13 mouse cellular contexts compared by ENCODE assay signal in the genomic region with DNA sequence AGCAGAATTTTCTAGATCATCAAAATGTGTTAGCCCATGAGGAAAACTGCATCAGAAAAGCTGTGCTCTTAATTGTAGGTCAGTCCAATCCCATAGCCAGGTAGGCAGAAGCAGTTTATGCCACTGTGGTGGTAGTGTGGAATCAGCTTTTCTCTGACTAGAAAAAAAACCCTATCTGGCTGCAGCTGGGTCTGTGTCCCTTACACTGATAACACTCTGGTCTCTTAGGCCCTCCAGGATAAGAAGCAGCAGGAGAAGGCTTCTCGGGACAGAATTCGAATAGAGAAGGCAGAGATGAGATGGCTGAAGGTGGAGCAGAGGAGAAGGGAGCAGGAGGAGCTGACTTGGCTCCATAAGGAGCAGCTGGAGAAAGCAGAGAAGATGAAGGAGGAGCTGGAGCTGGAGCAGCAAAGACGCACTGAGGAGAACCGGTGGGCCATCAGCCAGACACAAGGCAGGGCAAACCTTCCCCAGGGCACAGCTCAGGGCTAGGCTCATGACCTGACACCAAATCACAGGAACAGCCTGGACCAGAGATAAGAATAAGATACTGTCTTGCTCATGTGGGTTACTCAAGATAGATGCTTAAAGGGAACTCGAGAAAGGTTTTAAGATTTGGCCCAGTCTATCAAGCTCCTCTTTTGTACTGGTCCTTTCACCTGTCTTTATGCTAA.
"Had no signal": no experiment of that assay in that cellular context is flagged by ENCODE, and none has a peak within 500 bp of the region (broad histone marks: within the 10 kb centered on the region; RNA-seq: fewer than 3 reads in every experiment).

No protein-coding gene starts in this region.

- ATAC-seq: intestine, embryonic 15.5 days; midbrain, embryonic 13.5 days had no signal

- H3K27ac ChIP-seq: intestine, embryonic 15.5 days; left cerebral cortex, adult 2 months; macrophage; midbrain, embryonic 13.5 days; stomach, embryonic 15.5 days had no signal

- H3K9ac ChIP-seq: intestine, embryonic 15.5 days; limb, embryonic 15.5 days; lung, embryonic 14.5 days; midbrain, embryonic 13.5 days; stomach, embryonic 15.5 days had no signal

- H3K9me3 ChIP-seq: intestine, embryonic 15.5 days; limb, embryonic 15.5 days; midbrain, embryonic 13.5 days; stomach, embryonic 15.5 days had no signal

- DNase-seq: kidney, adult 18-20 months; kidney, postnatal 10 days; lung, embryonic 14.5 days; lung, postnatal 10 days; right cerebral cortex, postnatal 14 days; thymus, adult 2 months; thymus, postnatal 36 days had no signal

- H3K4me1 ChIP-seq: intestine, embryonic 15.5 days; midbrain, embryonic 13.5 days; stomach, embryonic 15.5 days had no signal

- H3K36me3 ChIP-seq: intestine, embryonic 15.5 days; limb, embryonic 15.5 days; midbrain, embryonic 13.5 days; stomach, embryonic 15.5 days had no signal

- H3K4me2 ChIP-seq: intestine, embryonic 15.5 days; lung, embryonic 14.5 days; midbrain, embryonic 13.5 days; stomach, embryonic 15.5 days had no signal

- H3K4me3 ChIP-seq: intestine, embryonic 15.5 days; left cerebral cortex, adult 2 months; limb, embryonic 15.5 days; midbrain, embryonic 13.5 days; stomach, embryonic 15.5 days had no signal

- H3K27me3 ChIP-seq: intestine, embryonic 15.5 days; limb, embryonic 15.5 days; midbrain, embryonic 13.5 days; stomach, embryonic 15.5 days had no signal
